Mouse (Mus musculus) intestine, embryonic 14.5 days (tissue): ENCODE results near the gene Exoc4. TPM values are rescaled to one million over a fixed set of nuclear protein-coding genes. Genes with fewer than 3 reads are reported as not detected.

Experiments used
- ATAC-seq: fragments of 200-750 bp; cut with Nextera tagmentation; replicated peaks from 2 replicates; pipeline ENCODE4 v1.8.0; 2017; ENCODE audit warnings: low read depth, moderate number of reproducible peaks, moderate TSS enrichment, moderate library complexity; ENCODE audit not compliant: low FRiP score, low TSS enrichment
- DNase-seq: peaks from one replicate; pipeline ENCODE4 v3.0.0-alpha.2; 2018; ENCODE audit warnings: low spot score
- H3K27ac ChIP-seq: fragments of 300-500 bp; sonication (generic); 2 replicates; pipeline ENCODE4 v1.5.1; 2014; ENCODE audit warnings: low read depth, mild to moderate bottlenecking, control low read depth
- H3K27me3 ChIP-seq: fragments of 300-500 bp; sonication (generic); replicated peaks from 2 replicates; pipeline ENCODE4 v1.6.1; 2014; ENCODE audit warnings: low read length, control low read depth; ENCODE audit not compliant: control insufficient read depth, insufficient read depth
- H3K36me3 ChIP-seq: fragments of 300-500 bp; sonication (generic); 2 replicates; pipeline ENCODE4 v1.6.1; 2014; ENCODE audit warnings: low read length, control low read depth; ENCODE audit not compliant: control insufficient read depth, insufficient read depth
- H3K4me1 ChIP-seq: fragments of 300-500 bp; sonication (generic); replicated peaks from 2 replicates; pipeline ENCODE4 v1.6.1; 2014; ENCODE audit warnings: low read length, control low read depth, mixed read lengths; ENCODE audit not compliant: control insufficient read depth, insufficient read depth
- H3K4me2 ChIP-seq: fragments of 300-500 bp; sonication (generic); 2 replicates; pipeline ENCODE4 v1.6.1; 2014; ENCODE audit warnings: low read length
- H3K4me3 ChIP-seq: fragments of 300-500 bp; sonication (generic); 2 replicates; pipeline ENCODE4 v1.5.1; 2014; ENCODE audit warnings: low read depth, low read length, control low read depth, mixed read lengths
- H3K9ac ChIP-seq: fragments of 300-500 bp; sonication (generic); 2 replicates; pipeline ENCODE4 v1.6.1; 2014; ENCODE audit warnings: mild to moderate bottlenecking, low read length
- H3K9me3 ChIP-seq: fragments of 300-500 bp; sonication (generic); 2 replicates; pipeline ENCODE4 v1.6.1; 2016; ENCODE audit warnings: low read length, control low read depth; ENCODE audit not compliant: control insufficient read depth
- WGBS: fragments of 180-500 bp; shearing (Covaris S2); extraction: QIAGEN DNeasy Blood & Tissue Kit; methylation state at CpG from one replicate; pipeline ENCODE4 v1.1.7; 2014; 5-methylcytosine and 5-hydroxymethylcytosine counted together
- polyA plus RNA-seq: library from polyadenylated mRNA; unstranded; fragments of >200 nt; fragmentation: Nextera tagmentation; extraction: Ambion mirVana; gene quantifications from 2 replicates; pipeline ENCODE4 v1.2.1, GENCODE M21; 2014

Exoc4 gene
- polyA plus RNA-seq, 1 experiment from 2014 or later = 29.9 TPM

- no peak overlapping the region for H3K9ac ChIP-seq
- 91% methylated on average over 1 of the region's 1 CpGs for WGBS
- H3K4me1 ChIP-seq = no peaks in the 10 kb centered on the region
- ATAC-seq (no peak), DNase-seq (no peak)
- H3K27me3 ChIP-seq = no peaks in the 10 kb centered on the region
- no peaks in the 10 kb centered on the region for H3K36me3 ChIP-seq
- H3K4me3 ChIP-seq = no peak overlapping the region
- H3K27ac ChIP-seq = no peak overlapping the region
- H3K4me2 ChIP-seq = no peak overlapping the region
- H3K9me3 ChIP-seq = no peaks in the 10 kb centered on the region
Observed at GRCm38 (mm10) chr6:33560925-33561324, 312.0 kb downstream of the Exoc4 start.

- no peaks in the 10 kb centered on the region for H3K9me3 ChIP-seq
- no peak for DNase-seq
- no peaks in the 10 kb centered on the region for H3K27me3 ChIP-seq
- H3K4me1 ChIP-seq = no peaks in the 10 kb centered on the region
- H3K4me2 ChIP-seq = no peak overlapping the region
- no peak overlapping the region for H3K9ac ChIP-seq
- no peak overlapping the region for H3K27ac ChIP-seq
- 78% methylated on average over 2 of the region's 2 CpGs for WGBS
- no peaks in the 10 kb centered on the region for H3K36me3 ChIP-seq
- no peak for ATAC-seq
- no peak overlapping the region for H3K4me3 ChIP-seq
Observed at GRCm38 (mm10) chr6:33561911-33562310, 313.0 kb downstream of the Exoc4 start.

- ATAC-seq = no peak
- no peaks in the 10 kb centered on the region for H3K9me3 ChIP-seq
- no peaks in the 10 kb centered on the region for H3K4me1 ChIP-seq
- no peaks in the 10 kb centered on the region for H3K27me3 ChIP-seq
- no peaks in the 10 kb centered on the region for H3K36me3 ChIP-seq
- no peak overlapping the region for H3K4me3 ChIP-seq
- no peak for DNase-seq
- WGBS = 84% methylated on average over 4 of the region's 4 CpGs
- no peak overlapping the region for H3K27ac ChIP-seq
- H3K9ac ChIP-seq = no peak overlapping the region
- no peak overlapping the region for H3K4me2 ChIP-seq
Observed at GRCm38 (mm10) chr6:33575947-33576346, 327.1 kb downstream of the Exoc4 start.

GRCm38 (mm10) chr6:33608469-33608868 is 359.6 kb downstream of the Exoc4 start:
- DNase-seq (no peak), ATAC-seq (no peak)
- H3K4me2 ChIP-seq = no peak overlapping the region
- WGBS = 70% methylated on average over 4 of the region's 4 CpGs
- H3K36me3 ChIP-seq = no peaks in the 10 kb centered on the region
- H3K4me3 ChIP-seq = no peak overlapping the region
- H3K27me3 ChIP-seq = no peaks in the 10 kb centered on the region
- H3K9me3 ChIP-seq = no peaks in the 10 kb centered on the region
- H3K27ac ChIP-seq = no peak overlapping the region
- no peak overlapping the region for H3K9ac ChIP-seq
- no peaks in the 10 kb centered on the region; the same call in 1 of the 2 replicates for H3K4me1 ChIP-seq

- H3K36me3 ChIP-seq = no peaks in the 10 kb centered on the region
- H3K27me3 ChIP-seq = no peaks in the 10 kb centered on the region
- H3K4me2 ChIP-seq = no peak overlapping the region
- DNase-seq (no peak), ATAC-seq (no peak)
- H3K4me3 ChIP-seq = no peak overlapping the region
- H3K9ac ChIP-seq = no peak overlapping the region
- 71% methylated on average over 1 of the region's 1 CpGs for WGBS
- no peak overlapping the region for H3K27ac ChIP-seq
- H3K4me1 ChIP-seq = no peaks in the 10 kb centered on the region; the same call in 1 of the 2 replicates
- no peaks in the 10 kb centered on the region for H3K9me3 ChIP-seq
Observed at GRCm38 (mm10) chr6:33613978-33614377, 365.1 kb downstream of the Exoc4 start.

GRCm38 (mm10) chr6:33618590-33618989 is 369.7 kb downstream of the Exoc4 start:
- H3K4me3 ChIP-seq = no peak overlapping the region
- no peak for DNase-seq
- H3K4me2 ChIP-seq = no peak overlapping the region
- H3K9me3 ChIP-seq = no peaks in the 10 kb centered on the region
- no peak overlapping the region for H3K9ac ChIP-seq
- H3K27ac ChIP-seq = no peak overlapping the region
- no peaks in the 10 kb centered on the region for H3K27me3 ChIP-seq
- H3K4me1 ChIP-seq = no peaks in the 10 kb centered on the region
- no peak for ATAC-seq
- WGBS = 91% methylated on average over 5 of the region's 5 CpGs
- H3K36me3 ChIP-seq = no peaks in the 10 kb centered on the region

GRCm38 (mm10) chr6:33620701-33621100 is 371.8 kb downstream of the Exoc4 start:
- no peak for DNase-seq
- no peak overlapping the region for H3K4me2 ChIP-seq
- WGBS = 52% methylated on average over 1 of the region's 1 CpGs
- H3K36me3 ChIP-seq = no peaks in the 10 kb centered on the region
- H3K27me3 ChIP-seq = no peaks in the 10 kb centered on the region
- H3K4me1 ChIP-seq = no peaks in the 10 kb centered on the region
- no peak overlapping the region for H3K4me3 ChIP-seq
- no peak overlapping the region for H3K9ac ChIP-seq
- ATAC-seq = no peak
- no peak overlapping the region for H3K27ac ChIP-seq
- no peaks in the 10 kb centered on the region for H3K9me3 ChIP-seq

- ATAC-seq (no peak), DNase-seq (no peak)
- Histone ChIP-seq H3K36me3 (no peaks in the 10 kb centered on the region), H3K4me1 (no peaks in the 10 kb centered on the region), H3K4me2 (no peak overlapping the region), H3K9ac (no peak overlapping the region), H3K27ac (no peak overlapping the region), H3K27me3 (no peaks in the 10 kb centered on the region), H3K9me3 (peaks cover 2% of the 10 kb centered on the region; the same call in 1 of the 2 replicates), H3K4me3 (no peak overlapping the region)
Observed at GRCm38 (mm10) chr6:33625931-33626330, 377.0 kb downstream of the Exoc4 start.

GRCm38 (mm10) chr6:33631133-33631532 is 382.2 kb downstream of the Exoc4 start:
- Histone ChIP-seq H3K9me3 (peaks cover 2% of the 10 kb centered on the region; the same call in 1 of the 2 replicates), H3K4me3 (no peak overlapping the region), H3K4me2 (no peak overlapping the region), H3K4me1 (no peaks in the 10 kb centered on the region), H3K36me3 (no peaks in the 10 kb centered on the region), H3K9ac (no peak overlapping the region), H3K27ac (no peak overlapping the region), H3K27me3 (no peaks in the 10 kb centered on the region)
- DNase-seq = no peak
- no peak for ATAC-seq
- 93% methylated on average over 2 of the region's 2 CpGs for WGBS
